Mouse (Mus musculus) granulocyte monocyte progenitor cell, adult 5-6 weeks (primary cell): ENCODE data around the gene Rnf114. TPM values are rescaled to one million over a fixed set of nuclear protein-coding genes. Genes with fewer than 3 reads are reported as not detected.

ENCODE experiments used
- ATAC-seq: replicated peaks from 2 replicates; pipeline ENCODE4 v1.8.0; 2016; ENCODE audit warnings: mild to moderate bottlenecking, moderate TSS enrichment, inconsistent platforms; ENCODE audit not compliant: poor library complexity, severe bottlenecking
- total RNA-seq, 2 experiments: library from RNA; stranded (forward) in 1 of 2; stranded (reverse) in 1 of 2; fragments of 200-712, 200-1000 nt in 1 of 2; fragments of >200 nt in 1 of 2; fragmentation: Nextera tagmentation in 1 of 2; gene quantifications; 2 replicates each; pipeline ENCODE4 v1.2.3; 2014 to 2017

Gene Rnf114
- total RNA-seq, 2 experiments from 2014 or later, result 25.7 to 39.8 TPM

GRCm38 (mm10) chr2:167471585-167471984 lies 20.9 kb upstream of the Rnf114 start:
- ATAC-seq, result no peak

- no peak for ATAC-seq
These were observed 18.2 kb upstream of the Rnf114 start for GRCm38 (mm10) chr2:167474218-167474617.

GRCm38 (mm10) chr2:167475596-167475995 lies 16.8 kb upstream of the Rnf114 start:
- ATAC-seq, result no peak

- peak; percentile 52 for ATAC-seq
These were observed 16.2 kb upstream of the Rnf114 start for GRCm38 (mm10) chr2:167476200-167476688.

GRCm38 (mm10) chr2:167476762-167477161 lies 15.7 kb upstream of the Rnf114 start:
- no peak for ATAC-seq

- no peak for ATAC-seq
These were observed 14.3 kb upstream of the Rnf114 start for GRCm38 (mm10) chr2:167478128-167478527.

- no peak for ATAC-seq
These were observed 12.9 kb upstream of the Rnf114 start for GRCm38 (mm10) chr2:167479501-167479900.

GRCm38 (mm10) chr2:167482681-167483080 lies 9.8 kb upstream of the Rnf114 start:
- ATAC-seq, result no peak

- no peak for ATAC-seq
These were observed 9.2 kb upstream of the Rnf114 start for GRCm38 (mm10) chr2:167483081-167483826.

GRCm38 (mm10) chr2:167483827-167484410 lies 8.5 kb upstream of the Rnf114 start:
- no peak for ATAC-seq

- no peak for ATAC-seq
These were observed 7.5 kb upstream of the Rnf114 start for GRCm38 (mm10) chr2:167484932-167485331.

- ATAC-seq, result no peak
These were observed 6.7 kb upstream of the Rnf114 start for GRCm38 (mm10) chr2:167485501-167486377.

GRCm38 (mm10) chr2:167486573-167486972 lies 5.9 kb upstream of the Rnf114 start:
- ATAC-seq, result no peak

GRCm38 (mm10) chr2:167487551-167487950 lies 4.9 kb upstream of the Rnf114 start:
- ATAC-seq, result no peak

- no peak for ATAC-seq
These were observed 4.5 kb upstream of the Rnf114 start for GRCm38 (mm10) chr2:167487994-167488393.

GRCm38 (mm10) chr2:167490813-167491525 lies 1.5 kb upstream of the Rnf114 start:
- ATAC-seq, result no peak

GRCm38 (mm10) chr2:167492713-167493636 lies 530 bp downstream of the Rnf114 start, which contains the start of gene Spata2:
Gene Spata2 (minus strand): TSS chr2:167492887.
- peak; percentile 79 for ATAC-seq

- peak; percentile 10; the same call in 1 of the 2 replicates for ATAC-seq
These were observed 4.0 kb downstream of the Rnf114 start for GRCm38 (mm10) chr2:167496437-167496836.

GRCm38 (mm10) chr2:167497272-167497671 lies 4.8 kb downstream of the Rnf114 start:
- ATAC-seq, result peak; percentile 48
